Mouse (Mus musculus) forebrain, embryonic 11.5 days (tissue): ENCODE results near the gene Ftl1-ps1. TPM values are rescaled to one million over a fixed set of nuclear protein-coding genes. Genes with fewer than 3 reads are reported as not detected.
A peak's percentile ranks its signal among the peaks of the same experiment; 100 is the strongest.

Experiments
- ATAC-seq: fragments of 200-750 bp; cut with Nextera tagmentation; replicated peaks from 2 replicates; pipeline ENCODE4 v1.8.0; 2017; ENCODE audit warnings: moderate TSS enrichment; ENCODE audit not compliant: low FRiP score
- DNase-seq: peaks from one replicate; pipeline ENCODE4 v3.0.0-alpha.2; 2017; ENCODE audit warnings: low spot score
- H3K27ac ChIP-seq: fragments of 300-500 bp; sonication (generic); 2 replicates; pipeline ENCODE4 v1.5.1; 2014; ENCODE audit warnings: low read depth, low read length
- H3K27me3 ChIP-seq: fragments of 300-500 bp; sonication (generic); 2 replicates; pipeline ENCODE4 v1.6.1; 2014; ENCODE audit warnings: mild to moderate bottlenecking, low read length, mixed read lengths; ENCODE audit not compliant: control insufficient read depth, insufficient read depth
- H3K36me3 ChIP-seq: fragments of 300-500 bp; sonication (generic); 2 replicates; pipeline ENCODE4 v1.6.1; 2014; ENCODE audit warnings: mild to moderate bottlenecking, low read length, moderate library complexity, mixed read lengths; ENCODE audit not compliant: control insufficient read depth, insufficient read depth
- H3K4me1 ChIP-seq: fragments of 300-500 bp; sonication (generic); replicated peaks from 2 replicates; pipeline ENCODE4 v1.6.1; 2014; ENCODE audit warnings: low read length, mixed read lengths; ENCODE audit not compliant: control insufficient read depth, insufficient read depth
- H3K4me2 ChIP-seq: fragments of 300-500 bp; sonication (generic); 2 replicates; pipeline ENCODE4 v1.6.1; 2014; ENCODE audit warnings: low read depth, mild to moderate bottlenecking, low read length, moderate library complexity, mixed read lengths; ENCODE audit not compliant: severe bottlenecking
- H3K4me3 ChIP-seq: fragments of 300-500 bp; sonication (generic); 2 replicates; pipeline ENCODE4 v1.5.1; 2014; ENCODE audit warnings: low read depth, low read length
- H3K9ac ChIP-seq: fragments of 300-500 bp; sonication (generic); 2 replicates; pipeline ENCODE4 v1.6.1; 2014; ENCODE audit warnings: low read length
- H3K9me3 ChIP-seq: fragments of 300-500 bp; sonication (generic); 2 replicates; pipeline ENCODE4 v1.6.1; 2016; ENCODE audit warnings: low read length, mixed read lengths; ENCODE audit not compliant: control insufficient read depth
- WGBS: fragments of 180-500 bp; shearing (Covaris S2); extraction: QIAGEN DNeasy Blood & Tissue Kit; methylation state at CpG from one replicate; pipeline ENCODE4 v1.1.7; 2014; 5-methylcytosine and 5-hydroxymethylcytosine counted together
- microRNA counts: library from miRNA; unstranded; fragments of <30 nt; microRNA quantifications from one replicate; lab custom pipeline; 2015
- microRNA-seq: library from miRNA; unstranded; fragments of <30 nt; microRNA quantifications from one replicate; pipeline ENCODE4, GENCODE M21; 2016; ENCODE audit not compliant: insufficient number of aligned reads
- polyA plus RNA-seq: library from polyadenylated mRNA; unstranded; fragments of >200 nt; fragmentation: Nextera tagmentation; extraction: Ambion mirVana; gene quantifications from 2 replicates; pipeline ENCODE4 v1.2.1, GENCODE M21; 2014

Ftl1-ps1 gene
- polyA plus RNA-seq, 1 experiment from 2014 or later: 85.7 TPM

DNA sequence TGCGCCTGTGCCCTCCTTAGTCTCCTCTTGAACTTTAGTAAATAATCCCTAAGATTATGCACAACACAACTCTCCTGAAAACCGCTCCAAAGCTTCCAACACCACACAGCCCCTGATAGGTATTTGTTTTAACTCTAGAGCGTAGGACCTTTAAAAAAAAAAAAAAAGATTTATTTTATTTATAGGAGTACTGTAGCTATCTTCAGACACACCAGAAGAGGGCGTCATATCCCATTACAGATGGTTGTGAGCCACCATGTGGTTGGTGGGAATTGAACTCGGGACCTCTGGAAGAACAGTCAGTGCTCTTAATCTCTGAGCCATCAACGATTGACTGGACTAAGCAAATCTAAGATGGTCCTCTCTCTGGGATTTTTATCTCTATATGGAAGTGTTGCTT, 9.8 kb upstream of the Ftl1-ps1 start:
- no peak for ATAC-seq
- Histone ChIP-seq H3K4me1 (no peaks in the 10 kb centered on the region), H3K4me3 (peak overlapping the region; percentile 34), H3K36me3 (no peaks in the 10 kb centered on the region), H3K9me3 (no peaks in the 10 kb centered on the region), H3K27ac (no peak overlapping the region), H3K9ac (no peak overlapping the region), H3K4me2 (peak overlapping the region; percentile 50), H3K27me3 (no peaks in the 10 kb centered on the region)
- DNase-seq: no peak
- WGBS: 71% methylated on average over 6 of the region's 6 CpGs

DNA sequence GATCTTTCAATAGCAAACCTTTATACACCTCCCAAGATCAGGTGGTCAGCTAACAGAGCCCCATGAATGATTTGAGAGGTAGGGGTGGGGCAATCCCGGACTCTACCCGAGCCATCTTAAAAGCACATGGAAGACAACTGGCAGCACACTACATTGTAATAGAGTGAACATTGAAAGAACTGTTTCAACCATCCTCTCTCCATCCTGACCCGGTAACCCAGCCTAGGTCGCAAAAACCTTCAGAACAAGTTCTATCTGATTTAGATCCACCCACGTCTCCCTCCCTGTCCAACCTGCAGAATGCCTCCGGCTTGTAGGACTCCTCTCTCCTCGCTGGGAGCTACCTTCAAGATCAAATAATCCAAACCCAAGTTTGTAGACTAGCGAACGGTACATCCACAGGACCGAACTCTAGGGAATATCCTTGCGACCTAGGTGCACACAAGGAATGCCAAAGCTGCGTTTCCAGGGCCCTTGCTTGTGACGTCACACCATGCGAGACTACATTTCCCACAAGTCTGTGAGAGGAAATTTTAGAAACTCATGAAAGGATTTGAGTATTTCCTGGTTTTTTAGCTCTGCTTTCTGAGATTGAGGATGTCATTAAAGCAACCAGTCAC, 9.0 kb upstream of the Ftl1-ps1 start, which contains the start of gene Zfp72:
TSS of gene Zfp72 (minus strand) at position 466 of the 620 bp plus-strand sequence.
- H3K27me3 ChIP-seq: no peaks in the 10 kb centered on the region
- H3K9me3 ChIP-seq: no peaks in the 10 kb centered on the region
- DNase-seq: peak; percentile 67
- no peak within 1 kb of the TSS for H3K27ac ChIP-seq
- ATAC-seq: peak; percentile 94
- peak within 1 kb of the TSS; percentile 50 for H3K4me2 ChIP-seq
- 2% methylated on average over 14 of the region's 14 CpGs for WGBS
- H3K4me3 ChIP-seq: peak within 1 kb of the TSS; percentile 34
- H3K4me1 ChIP-seq: no peaks in the 10 kb centered on the region
- no peaks in the 10 kb centered on the region for H3K36me3 ChIP-seq
- peak within 1 kb of the TSS; percentile 33; the same call in 1 of the 2 replicates for H3K9ac ChIP-seq

DNA sequence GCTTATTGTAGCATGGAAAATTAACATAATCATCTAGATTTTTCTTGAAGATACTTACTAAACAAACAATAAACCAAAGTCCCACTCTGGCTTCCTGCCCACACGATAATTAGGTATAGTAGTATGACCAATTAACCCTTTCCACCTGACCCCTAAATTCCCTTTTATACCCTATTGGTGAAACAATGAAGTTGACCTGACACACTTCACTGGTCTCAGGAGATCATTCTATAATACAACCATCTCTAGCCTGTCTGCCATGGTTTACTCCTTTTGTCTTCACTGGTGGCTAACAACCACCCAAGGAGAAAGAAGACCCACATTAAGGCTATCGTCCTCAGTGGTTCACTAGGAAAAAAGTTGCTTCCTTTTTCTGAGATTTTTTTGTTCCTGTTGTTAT, 8.3 kb upstream of the Ftl1-ps1 start:
- no peak overlapping the region for H3K9ac ChIP-seq
- H3K27ac ChIP-seq: no peak overlapping the region
- no peaks in the 10 kb centered on the region for H3K27me3 ChIP-seq
- peak; percentile 51 for ATAC-seq
- H3K9me3 ChIP-seq: no peaks in the 10 kb centered on the region
- H3K4me3 ChIP-seq: no peak overlapping the region
- no peak for DNase-seq
- no peaks in the 10 kb centered on the region for H3K4me1 ChIP-seq
- 72% methylated on average over 2 of the region's 2 CpGs for WGBS
- H3K36me3 ChIP-seq: no peaks in the 10 kb centered on the region
- no peak overlapping the region for H3K4me2 ChIP-seq

DNA sequence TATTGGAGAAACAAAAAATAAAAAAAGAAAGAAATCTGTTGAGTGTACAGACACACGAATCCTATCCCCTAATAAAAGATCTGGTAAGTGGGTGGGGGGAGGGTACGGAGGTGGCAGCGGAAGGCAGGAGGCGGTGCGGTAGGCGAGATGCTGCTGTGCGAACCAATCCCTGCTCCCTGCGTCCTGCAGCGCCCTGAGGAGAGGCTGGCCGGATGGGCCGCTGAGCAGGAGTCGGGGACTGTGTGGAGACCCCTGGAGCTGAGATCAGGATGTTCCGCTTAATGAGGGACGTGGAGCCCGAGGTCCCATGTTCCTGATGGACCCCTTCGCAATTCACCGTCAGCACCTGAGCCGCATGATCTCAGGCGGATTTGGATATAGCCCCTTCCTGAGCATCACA, 40.4 kb downstream of the Ftl1-ps1 start:
- ATAC-seq: no peak
- 27% methylated on average over 19 of the region's 19 CpGs for WGBS

More for the DNA sequence above, 40.4 kb downstream of the Ftl1-ps1 start:
- Histone ChIP-seq H3K4me1 (no peaks in the 10 kb centered on the region), H3K9ac (no peak overlapping the region), H3K27me3 (no peaks in the 10 kb centered on the region), H3K36me3 (no peaks in the 10 kb centered on the region), H3K27ac (no peak overlapping the region), H3K4me3 (no peak overlapping the region), H3K9me3 (peaks cover 6% of the 10 kb centered on the region; the same call in 1 of the 2 replicates), H3K4me2 (no peak overlapping the region)
- DNase-seq: no peak

MicroRNAs within 50 kb of the gene (microRNA counts, 519-probe panel; counts per million panel counts)
- 31.2 counts per million for microRNA mmu-miR-692 (lab: Ali Mortazavi, UCI)

Small RNA genes lying within 50 kb of the gene (microRNA-seq; reads per million reads assigned to microRNA genes)
- not detected for gene Mir692-3

Other genes starting within 250 kb of the Ftl1-ps1 start
- gene Exoc3, start 191.0 kb upstream of the Ftl1-ps1 start, polyA plus RNA-seq: 71.1 and 80.1 TPM in 2 replicates
- gene Ahrr, start 107.4 kb upstream of the Ftl1-ps1 start, polyA plus RNA-seq: 1.1 and 1.8 TPM in 2 replicates
- gene Pdcd6, start 82.1 kb upstream of the Ftl1-ps1 start, polyA plus RNA-seq: 113 and 119 TPM in 2 replicates
- gene Sdha, start 49.4 kb upstream of the Ftl1-ps1 start, polyA plus RNA-seq: 249 and 253 TPM in 2 replicates
- 53.5 and 61.1 TPM in 2 replicates for gene Ccdc127, start 49.4 kb upstream of the Ftl1-ps1 start, polyA plus RNA-seq
- gene Lrrc14b, start 35.7 kb upstream of the Ftl1-ps1 start, polyA plus RNA-seq: not detected in 2 replicates
- gene Zfp72, start 8.9 kb upstream of the Ftl1-ps1 start, polyA plus RNA-seq: 4.4 TPM in 2 replicates
- gene Zfp825, start 94.3 kb downstream of the Ftl1-ps1 start, polyA plus RNA-seq: 20.4 and 24.6 TPM in 2 replicates
- gene Erap1, start 239.9 kb downstream of the Ftl1-ps1 start, polyA plus RNA-seq: 2.9 and 4.7 TPM in 2 replicates